Mouse (Mus musculus) megakaryocyte, embryonic 14.5 days (primary cell): ENCODE data around the gene Nxph1. TPM values are rescaled to one million over a fixed set of nuclear protein-coding genes. Genes with fewer than 3 reads are reported as not detected.

Experiments
- H3K27me3 ChIP-seq: replicated peaks from 2 replicates; pipeline ENCODE3; 2012; ENCODE audit warnings: inconsistent platforms
- H3K36me3 ChIP-seq: replicated peaks from 2 replicates; pipeline ENCODE3; 2012; ENCODE audit warnings: low read length, inconsistent platforms, mixed read lengths
- H3K4me1 ChIP-seq: 2 replicates; pipeline ENCODE4 v1.6.1; 2012; ENCODE audit warnings: inconsistent platforms
- H3K4me3 ChIP-seq: replicated peaks from 2 replicates; pipeline ENCODE3; 2012; ENCODE audit warnings: moderate library complexity, mild to moderate bottlenecking, inconsistent platforms
- H3K9me3 ChIP-seq: 2 replicates; pipeline ENCODE4 v1.6.1; 2012; ENCODE audit warnings: inconsistent platforms
- FLI1 ChIP-seq: IDR thresholded peaks from 2 replicates; pipeline ENCODE4 v1.6.1; 2012; ENCODE audit warnings: low read length, inconsistent platforms, mixed read lengths
- GATA1 ChIP-seq: IDR thresholded peaks from 3 replicates; pipeline ENCODE4 v1.6.1; 2012; ENCODE audit warnings: mixed read lengths, low read length, inconsistent platforms, borderline replicate concordance
- polyA plus RNA-seq: library from polyadenylated mRNA; stranded (reverse); fragments of >175 nt; gene quantifications from 2 replicates; pipeline ENCODE4 v1.2.3, GENCODE M21; 2012; ENCODE audit warnings: low replicate concordance; ENCODE audit not compliant: insufficient read depth

Gene Nxph1
- polyA plus RNA-seq, result not detected in 2 replicates

DNA sequence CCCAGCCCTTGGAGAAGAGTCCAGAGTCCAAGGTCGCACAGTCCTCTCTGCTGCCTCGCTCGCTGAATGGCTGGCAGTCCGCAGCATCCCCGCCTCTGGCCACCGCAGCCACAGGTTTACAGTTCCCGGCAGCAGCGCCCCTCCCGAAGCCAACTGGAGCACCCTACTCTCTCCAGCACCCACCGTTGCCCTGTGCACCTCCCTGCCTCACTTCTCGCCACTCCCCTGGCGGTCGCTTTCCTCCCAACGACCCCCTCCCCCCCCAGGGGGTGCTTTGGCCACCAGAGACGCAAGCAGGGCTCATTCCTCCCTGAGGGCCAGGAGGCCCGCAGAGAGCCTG, at the start of gene Nxph1:
Gene Nxph1 (plus strand): TSS at position 301 of the 340 bp plus-strand sequence.
- H3K27me3 ChIP-seq, result peaks cover 63% of the 10 kb centered on the region
- H3K9me3 ChIP-seq, result 0 out of 2 replicates have a peak, but pooled peaks cover 4% of the 10 kb centered on the region
- peaks cover 38% of the 10 kb centered on the region for H3K4me1 ChIP-seq
- H3K36me3 ChIP-seq, result no peaks in the 10 kb centered on the region
- H3K4me3 ChIP-seq, result peak within 1 kb of the TSS; percentile 89
- TF ChIP-seq FLI1 (no peak), GATA1 (no peak)

DNA sequence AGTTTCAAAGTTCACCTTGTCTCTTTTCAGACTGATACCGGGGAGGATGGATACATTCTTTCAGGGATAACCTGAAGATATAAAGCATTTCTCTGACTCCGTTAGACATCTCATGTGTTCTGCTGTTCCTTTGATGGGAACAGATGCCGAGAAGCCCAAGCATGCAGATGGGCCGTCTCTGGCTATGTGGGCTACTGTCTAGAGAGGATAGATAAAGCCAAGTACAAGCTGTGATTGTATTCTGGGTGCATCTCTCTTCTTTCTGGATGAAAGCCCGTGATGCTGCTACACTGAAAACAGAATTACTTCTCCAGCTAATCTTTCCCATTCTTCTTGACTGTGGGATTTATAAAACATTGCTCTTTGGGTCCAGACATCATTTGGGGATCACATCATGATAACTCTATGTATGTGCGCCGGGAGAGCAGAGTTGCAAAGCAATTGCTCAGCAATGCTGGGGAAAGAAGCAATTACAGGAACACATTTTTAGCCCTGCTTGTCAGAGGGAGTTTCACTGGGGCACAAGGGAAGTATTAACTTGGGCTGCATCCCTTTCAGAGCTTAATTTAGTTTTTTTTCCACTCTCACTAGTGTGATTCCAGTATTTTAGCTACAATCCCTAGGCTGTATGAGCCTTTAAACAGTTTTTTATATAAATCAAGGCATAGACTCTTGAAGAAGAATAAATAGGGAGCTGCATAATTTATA, 48.1 kb upstream of the Nxph1 start:
- H3K4me1 ChIP-seq, result no peaks in the 10 kb centered on the region
- no peaks in the 10 kb centered on the region for H3K27me3 ChIP-seq
- H3K4me3 ChIP-seq, result no peak overlapping the region
- no peaks in the 10 kb centered on the region for H3K9me3 ChIP-seq
- no peaks in the 10 kb centered on the region for H3K36me3 ChIP-seq
- TF ChIP-seq GATA1 (no peak), FLI1 (no peak)

- Histone ChIP-seq H3K4me1 (no peaks in the 10 kb centered on the region), H3K27me3 (no peaks in the 10 kb centered on the region), H3K36me3 (no peaks in the 10 kb centered on the region), H3K9me3 (no peaks in the 10 kb centered on the region), H3K4me3 (no peak overlapping the region)
- no peak for TF ChIP-seq GATA1
- no peak for TF ChIP-seq FLI1
These were observed 47.5 kb upstream of the Nxph1 start for GRCm38 (mm10) chr6:8900729-8901122.

DNA sequence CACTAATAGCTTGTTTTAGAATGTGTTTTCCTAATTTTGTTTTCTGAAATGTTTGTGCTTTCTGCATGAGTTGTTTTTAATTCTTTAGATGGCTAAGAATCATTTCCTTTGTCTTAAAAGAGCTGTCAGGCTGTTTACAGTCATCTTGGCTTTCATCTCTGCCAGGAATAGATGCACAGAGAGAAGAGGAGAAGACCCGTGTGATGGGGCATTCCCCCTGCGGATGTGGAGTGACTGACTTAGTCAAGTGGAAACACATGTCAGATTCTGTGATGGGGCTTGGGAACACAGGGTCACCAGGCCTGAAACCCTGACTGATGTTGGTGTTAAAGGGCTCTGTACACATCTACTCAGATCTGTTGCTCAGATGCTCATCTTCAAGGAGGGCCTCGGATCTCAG, 40.3 kb upstream of the Nxph1 start:
- Histone ChIP-seq H3K36me3 (no peaks in the 10 kb centered on the region), H3K9me3 (no peaks in the 10 kb centered on the region), H3K27me3 (no peaks in the 10 kb centered on the region), H3K4me1 (no peaks in the 10 kb centered on the region), H3K4me3 (no peak overlapping the region)
- TF ChIP-seq GATA1, result no peak

GRCm38 (mm10) chr6:8913404-8913803, 34.8 kb upstream of the Nxph1 start:
- H3K36me3 ChIP-seq, result no peaks in the 10 kb centered on the region
- TF ChIP-seq GATA1, result no peak
- TF ChIP-seq FLI1, result no peak
- H3K4me1 ChIP-seq, result no peaks in the 10 kb centered on the region
- H3K27me3 ChIP-seq, result no peaks in the 10 kb centered on the region
- no peak overlapping the region for H3K4me3 ChIP-seq
- H3K9me3 ChIP-seq, result peaks cover 5% of the 10 kb centered on the region; the same call in 1 of the 2 replicates

- H3K4me3 ChIP-seq, result no peak overlapping the region
- TF ChIP-seq GATA1, result no peak
- TF ChIP-seq FLI1, result no peak
- no peaks in the 10 kb centered on the region for H3K27me3 ChIP-seq
- no peaks in the 10 kb centered on the region for H3K36me3 ChIP-seq
- peaks cover 5% of the 10 kb centered on the region; the same call in 1 of the 2 replicates for H3K9me3 ChIP-seq
- H3K4me1 ChIP-seq, result no peaks in the 10 kb centered on the region
These were observed 33.5 kb upstream of the Nxph1 start for GRCm38 (mm10) chr6:8914682-8915081.

DNA sequence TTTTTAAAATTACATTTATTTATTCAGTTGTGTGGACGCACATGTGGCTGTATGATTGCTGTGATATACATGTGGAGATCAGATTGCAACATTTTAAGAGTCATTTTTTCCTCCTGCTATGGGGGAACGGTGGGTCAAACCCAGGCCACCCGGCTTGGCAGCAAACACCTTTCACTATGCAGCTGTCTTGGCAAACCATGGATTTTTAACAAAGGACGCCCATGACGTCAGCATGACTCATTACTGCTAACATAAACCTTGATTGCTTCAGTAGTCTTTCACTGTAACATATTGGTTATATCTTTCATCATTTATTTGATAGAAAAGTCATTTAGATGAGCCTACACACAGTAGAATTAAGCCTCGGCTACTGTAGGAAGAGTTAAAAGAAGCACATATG, 23.8 kb upstream of the Nxph1 start:
- Histone ChIP-seq H3K27me3 (no peaks in the 10 kb centered on the region), H3K9me3 (no peaks in the 10 kb centered on the region), H3K36me3 (no peaks in the 10 kb centered on the region), H3K4me3 (no peak overlapping the region), H3K4me1 (no peaks in the 10 kb centered on the region)
- TF ChIP-seq FLI1 (no peak), GATA1 (no peak)

GRCm38 (mm10) chr6:8935241-8935640, 13.0 kb upstream of the Nxph1 start:
- TF ChIP-seq GATA1, result no peak
- TF ChIP-seq FLI1, result no peak
- Histone ChIP-seq H3K9me3 (no peaks in the 10 kb centered on the region), H3K4me1 (no peaks in the 10 kb centered on the region), H3K27me3 (peaks cover 2% of the 10 kb centered on the region), H3K36me3 (no peaks in the 10 kb centered on the region), H3K4me3 (no peak overlapping the region)

- H3K4me3 ChIP-seq, result no peak overlapping the region
- no peaks in the 10 kb centered on the region for H3K4me1 ChIP-seq
- H3K27me3 ChIP-seq, result peaks cover 2% of the 10 kb centered on the region
- no peaks in the 10 kb centered on the region for H3K36me3 ChIP-seq
- no peak for TF ChIP-seq FLI1
- TF ChIP-seq GATA1, result no peak
- no peaks in the 10 kb centered on the region for H3K9me3 ChIP-seq
These were observed 12.5 kb upstream of the Nxph1 start for GRCm38 (mm10) chr6:8935705-8936104.

DNA sequence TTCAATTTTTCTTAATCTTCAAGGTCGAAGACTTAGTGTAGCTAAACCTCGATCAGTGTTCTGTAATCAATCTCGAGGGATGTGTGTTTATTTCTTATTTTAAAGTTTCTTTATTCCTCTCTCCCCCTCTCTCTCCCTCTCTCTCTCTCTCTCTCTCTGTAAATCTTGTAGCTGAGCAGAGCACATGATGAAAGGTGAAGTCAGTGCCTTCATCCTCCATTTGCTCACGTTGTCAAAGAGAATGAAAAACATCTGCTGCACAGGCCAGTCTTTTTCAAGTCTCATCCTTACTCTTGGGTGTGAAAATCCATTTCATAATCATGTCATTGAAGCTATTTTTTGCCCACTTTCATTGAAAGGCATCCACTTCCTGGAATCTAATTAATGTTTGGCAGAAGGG, 12.1 kb upstream of the Nxph1 start:
- H3K36me3 ChIP-seq, result no peaks in the 10 kb centered on the region
- no peaks in the 10 kb centered on the region for H3K4me1 ChIP-seq
- H3K27me3 ChIP-seq, result peaks cover 2% of the 10 kb centered on the region
- no peak overlapping the region for H3K4me3 ChIP-seq
- H3K9me3 ChIP-seq, result no peaks in the 10 kb centered on the region
- TF ChIP-seq GATA1 (no peak), FLI1 (no peak)
